Mouse (Mus musculus): ENCODE measurements around the gene Tcf20.

DNA sequence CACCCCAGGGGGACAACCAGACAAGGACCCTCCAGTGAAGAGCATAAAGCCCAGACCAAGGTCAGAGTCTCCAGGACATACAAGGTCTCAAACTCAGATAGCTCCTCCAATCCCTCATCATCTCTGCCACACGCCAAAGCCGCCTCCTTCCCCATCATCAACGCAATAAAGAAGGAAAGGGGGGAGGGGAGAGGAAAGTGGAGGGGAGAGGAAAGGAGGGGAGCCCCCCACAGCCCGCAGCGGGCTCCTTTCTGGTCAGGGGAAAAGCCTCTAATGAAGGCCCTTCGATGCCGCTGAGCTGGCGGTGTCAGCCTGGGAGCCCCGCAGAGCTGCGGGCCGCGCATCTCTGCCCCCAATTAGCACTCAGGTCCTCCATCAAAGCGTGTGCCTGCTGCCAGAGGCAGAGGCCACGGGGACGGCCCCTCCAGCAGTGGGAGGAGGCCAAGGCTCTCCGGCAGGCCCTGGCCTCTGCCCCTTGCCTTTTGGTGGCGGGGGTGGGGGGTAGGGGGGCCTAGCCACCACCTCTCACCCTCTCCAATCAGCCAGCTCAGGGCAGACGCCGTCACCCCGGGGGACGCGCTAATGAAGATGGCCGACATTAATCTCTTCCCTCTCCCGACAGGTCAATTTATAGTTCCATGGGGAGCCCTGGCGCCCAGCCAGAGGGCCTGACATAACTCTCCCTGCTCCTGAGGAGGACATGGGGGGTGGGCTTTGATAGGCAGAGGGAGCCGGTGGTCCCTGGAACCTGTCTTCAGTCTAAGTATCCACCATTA is 26.7 kb downstream of the Tcf20 start:
- TF ChIP-seq HCFC1 (IDR thresholded peaks at IDR 0.05; ENCODE audit: borderline replicate concordance, insufficient read depth, low read length) (no peak), MAFK (IDR thresholded peaks at IDR 0.05; ENCODE audit: insufficient read depth, low read depth, low read length) (no peak)
